Mouse (Mus musculus) olfactory bulb, adult 2 months (tissue): ENCODE data around the gene Apoe. TPM values are rescaled to one million over a fixed set of nuclear protein-coding genes. Genes with fewer than 3 reads are reported as not detected.

Experiments
- H3K27ac ChIP-seq: fragments of 200-500 bp; 2 replicates; pipeline ENCODE4 v1.5.1; 2012; ENCODE audit warnings: low read depth, low read length; ENCODE audit not compliant: insufficient read depth
- H3K4me1 ChIP-seq: fragments of 200-500 bp; 2 replicates; pipeline ENCODE4 v1.6.1; 2012; ENCODE audit warnings: low read length; ENCODE audit not compliant: control insufficient read depth, insufficient read depth
- H3K4me3 ChIP-seq: fragments of 200-500 bp; 2 replicates; pipeline ENCODE4 v1.5.1; 2012; ENCODE audit warnings: mild to moderate bottlenecking, low read depth, low read length, moderate library complexity; ENCODE audit not compliant: insufficient read depth
- CTCF ChIP-seq: fragments of 200-500 bp; IDR thresholded peaks from 2 replicates; pipeline ENCODE4 v1.5.1; 2012; ENCODE audit warnings: low read depth, mild to moderate bottlenecking, low read length, moderate library complexity; ENCODE audit not compliant: insufficient read depth
- POLR2A ChIP-seq: fragments of 200-500 bp; IDR thresholded peaks from 2 replicates; pipeline ENCODE4 v1.6.1; 2012; ENCODE audit warnings: mild to moderate bottlenecking, low read depth, low read length, moderate library complexity; ENCODE audit not compliant: insufficient read depth
- WGBS: fragments of 180-500 bp; shearing (Covaris S2); methylation state at CpG from one replicate; pipeline ENCODE4 v1.1.7; 2018; 5-methylcytosine and 5-hydroxymethylcytosine counted together
- polyA plus RNA-seq: library from polyadenylated mRNA; stranded (reverse); fragments of >200 nt; gene quantifications from 2 replicates; pipeline ENCODE4 v1.2.4, GENCODE M21; 2012; ENCODE audit warnings: low replicate concordance; ENCODE audit not compliant: missing spikeins, insufficient read depth, insufficient read length

Apoe gene
- polyA plus RNA-seq, 1 experiment: 1,139 TPM

- Histone ChIP-seq H3K27ac (no peak overlapping the region), H3K4me3 (no peak overlapping the region), H3K4me1 (no peaks in the 10 kb centered on the region)
- 88% methylated on average over 6 of the region's 6 CpGs for WGBS
- TF ChIP-seq CTCF (no peak), POLR2A (no peak)
Observed at GRCm38 (mm10) chr7:19686521-19686920, 12.5 kb downstream of the Apoe start.

GRCm38 (mm10) chr7:19685374-19685773 is 13.6 kb downstream of the Apoe start:
- Histone ChIP-seq H3K27ac (no peak overlapping the region), H3K4me3 (no peak overlapping the region), H3K4me1 (no peaks in the 10 kb centered on the region)
- WGBS: 74% methylated on average over 4 of the region's 4 CpGs
- TF ChIP-seq POLR2A (no peak), CTCF (no peak)

DNA sequence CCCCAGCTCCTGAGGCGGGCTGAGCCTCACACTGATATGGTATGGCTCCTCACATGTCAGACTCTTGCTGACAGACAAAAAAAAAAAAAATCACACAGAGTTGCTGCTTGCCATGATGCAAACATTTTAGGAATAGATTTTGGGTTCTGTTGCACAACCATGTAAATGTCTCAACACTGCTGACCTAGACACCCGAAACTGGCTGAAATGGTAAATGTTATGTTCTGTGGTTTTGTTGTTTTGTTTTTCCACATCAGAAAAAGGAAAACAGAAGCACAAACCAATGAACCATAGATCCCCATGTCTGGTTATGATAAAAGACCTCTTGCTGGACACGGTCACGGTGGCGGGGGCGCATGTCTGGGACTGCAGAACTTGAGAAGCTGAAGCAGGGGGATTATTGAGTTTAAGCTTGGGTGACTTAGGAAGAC is 15.2 kb downstream of the Apoe start:
- Histone ChIP-seq H3K4me1 (no peaks in the 10 kb centered on the region), H3K4me3 (no peak overlapping the region), H3K27ac (no peak overlapping the region)
- TF ChIP-seq POLR2A (no peak), CTCF (no peak)
- WGBS: 94% methylated on average over 6 of the region's 6 CpGs

DNA sequence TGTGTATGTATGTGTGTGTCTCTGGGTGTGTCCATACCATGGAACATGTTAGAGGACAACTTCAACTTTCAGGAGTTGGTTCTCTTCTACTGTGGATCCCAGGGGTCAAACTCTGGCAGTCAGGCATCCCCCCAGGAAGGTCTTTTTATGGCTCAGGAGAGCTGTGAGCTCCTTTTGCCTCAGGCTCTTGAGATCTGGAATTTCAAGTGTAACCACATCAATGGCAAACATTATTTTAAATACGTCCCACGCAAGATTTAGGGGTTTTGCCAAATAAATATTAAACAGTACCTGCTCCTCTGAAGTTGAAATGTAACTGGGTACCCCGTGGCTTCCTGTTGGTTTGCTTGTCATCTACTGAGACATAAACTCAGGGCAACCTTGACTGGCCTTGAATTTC is 16.0 kb downstream of the Apoe start:
- Histone ChIP-seq H3K4me3 (no peak overlapping the region), H3K4me1 (no peaks in the 10 kb centered on the region), H3K27ac (no peak overlapping the region)
- 80% methylated on average over 3 of the region's 3 CpGs for WGBS
- TF ChIP-seq POLR2A (no peak), CTCF (no peak)

- Histone ChIP-seq H3K4me3 (no peak within 1 kb of the TSS), H3K4me1 (no peaks in the 10 kb centered on the region), H3K27ac (no peak within 1 kb of the TSS)
- 75% methylated on average over 8 of the region's 8 CpGs for WGBS
- TF ChIP-seq POLR2A (no peak), CTCF (no peak)
Observed at GRCm38 (mm10) chr7:19681202-19681694, 17.7 kb downstream of the Apoe start, which contains the start of the genes Gm44805 and Apoc4. TSS of gene Gm44805 (minus strand) at chr7:19681423. TSS of gene Apoc4 (minus strand) at chr7:19681479.

- H3K27ac ChIP-seq: no peak overlapping the region
- no peaks in the 10 kb centered on the region for H3K4me1 ChIP-seq
- no peak for TF ChIP-seq CTCF
- no peak for TF ChIP-seq POLR2A
- 91% methylated on average over 2 of the region's 2 CpGs for WGBS
- no peak overlapping the region for H3K4me3 ChIP-seq
Observed at GRCm38 (mm10) chr7:19680702-19681101, 18.3 kb downstream of the Apoe start.

GRCm38 (mm10) chr7:19678901-19679300 is 20.1 kb downstream of the Apoe start:
- Histone ChIP-seq H3K4me1 (no peaks in the 10 kb centered on the region), H3K4me3 (no peak overlapping the region), H3K27ac (no peak overlapping the region)
- 87% methylated on average over 3 of the region's 3 CpGs for WGBS
- TF ChIP-seq CTCF: no peak
- TF ChIP-seq POLR2A: no peak

DNA sequence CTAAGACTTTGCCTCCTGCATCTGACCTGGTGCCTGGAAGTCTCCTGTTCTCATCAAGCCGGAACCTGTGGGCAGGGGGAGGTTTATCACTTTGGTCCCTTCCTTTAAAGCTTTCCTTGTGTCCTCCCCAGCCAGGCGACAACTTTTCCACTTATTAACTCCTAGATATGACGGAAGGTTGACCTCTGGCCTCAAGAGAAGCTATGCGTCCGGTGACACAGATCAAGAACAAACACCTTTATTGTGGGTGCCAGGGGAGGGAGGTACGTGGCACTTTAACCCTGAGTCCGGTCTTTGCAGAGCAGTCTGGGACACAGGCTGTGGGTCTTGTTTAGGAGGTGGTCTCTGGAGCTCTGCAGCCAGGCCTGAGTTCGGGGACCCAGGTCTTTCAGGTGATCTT is 21.1 kb downstream of the Apoe start, which contains the start of gene Apoc2:
TSS of gene Apoc2 (minus strand) at position 70 of the 400 bp plus-strand sequence.
- WGBS: 87% methylated on average over 8 of the region's 8 CpGs
- no peak for TF ChIP-seq POLR2A
- TF ChIP-seq CTCF: no peak
- no peak within 1 kb of the TSS for H3K27ac ChIP-seq

GRCm38 (mm10) chr7:19676662-19677061 is 22.3 kb downstream of the Apoe start:
- Histone ChIP-seq H3K4me1 (peaks cover 4% of the 10 kb centered on the region; the same call in 1 of the 2 replicates), H3K4me3 (no peak overlapping the region), H3K27ac (no peak overlapping the region)
- 88% methylated on average over 1 of the region's 1 CpGs for WGBS
- TF ChIP-seq POLR2A: no peak
- TF ChIP-seq CTCF: no peak

More for the DNA sequence above, 21.1 kb downstream of the Apoe start, which contains the start of gene Apoc2:
- Histone ChIP-seq H3K4me1 (peaks cover 4% of the 10 kb centered on the region; the same call in 1 of the 2 replicates), H3K4me3 (no peak within 1 kb of the TSS)

DNA sequence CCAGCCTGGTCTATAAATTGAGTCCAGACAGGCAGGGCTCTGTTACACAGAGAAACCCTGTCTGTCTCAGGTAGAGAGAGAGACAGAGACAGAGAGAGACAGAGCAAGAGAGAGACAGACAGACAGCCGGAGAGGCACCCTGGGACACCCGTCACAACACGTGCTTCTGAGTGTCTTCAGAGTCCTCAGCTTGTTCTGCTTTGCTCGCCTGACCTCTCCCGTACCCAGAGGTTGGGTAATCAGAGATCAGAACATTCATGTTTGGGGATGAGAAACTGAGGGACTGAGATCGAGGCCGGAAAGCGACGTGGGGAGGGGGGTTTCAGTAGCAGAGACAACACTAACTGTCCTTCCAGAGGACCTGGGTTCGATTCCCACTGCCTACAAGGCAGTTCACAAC is 23.2 kb downstream of the Apoe start:
- Histone ChIP-seq H3K4me3 (no peak overlapping the region), H3K27ac (no peak overlapping the region), H3K4me1 (peaks cover 4% of the 10 kb centered on the region; the same call in 1 of the 2 replicates)
- TF ChIP-seq CTCF (no peak), POLR2A (no peak)
- WGBS: 85% methylated on average over 10 of the region's 10 CpGs
